Mouse (Mus musculus) intestine, embryonic 14.5 days (tissue): ENCODE measurements around the gene Slc5a1. TPM values are rescaled to one million over a fixed set of nuclear protein-coding genes. Genes with fewer than 3 reads are reported as not detected.

Source experiments
- ATAC-seq: fragments of 200-750 bp; cut with Nextera tagmentation; replicated peaks from 2 replicates; pipeline ENCODE4 v1.8.0; 2017; ENCODE audit warnings: low read depth, moderate number of reproducible peaks, moderate TSS enrichment, moderate library complexity; ENCODE audit not compliant: low FRiP score, low TSS enrichment
- DNase-seq: peaks from one replicate; pipeline ENCODE4 v3.0.0-alpha.2; 2018; ENCODE audit warnings: low spot score
- H3K27ac ChIP-seq: fragments of 300-500 bp; sonication (generic); 2 replicates; pipeline ENCODE4 v1.5.1; 2014; ENCODE audit warnings: low read depth, mild to moderate bottlenecking, control low read depth
- H3K27me3 ChIP-seq: fragments of 300-500 bp; sonication (generic); replicated peaks from 2 replicates; pipeline ENCODE4 v1.6.1; 2014; ENCODE audit warnings: low read length, control low read depth; ENCODE audit not compliant: control insufficient read depth, insufficient read depth
- H3K36me3 ChIP-seq: fragments of 300-500 bp; sonication (generic); 2 replicates; pipeline ENCODE4 v1.6.1; 2014; ENCODE audit warnings: low read length, control low read depth; ENCODE audit not compliant: control insufficient read depth, insufficient read depth
- H3K4me1 ChIP-seq: fragments of 300-500 bp; sonication (generic); replicated peaks from 2 replicates; pipeline ENCODE4 v1.6.1; 2014; ENCODE audit warnings: low read length, control low read depth, mixed read lengths; ENCODE audit not compliant: control insufficient read depth, insufficient read depth
- H3K4me2 ChIP-seq: fragments of 300-500 bp; sonication (generic); 2 replicates; pipeline ENCODE4 v1.6.1; 2014; ENCODE audit warnings: low read length
- H3K4me3 ChIP-seq: fragments of 300-500 bp; sonication (generic); 2 replicates; pipeline ENCODE4 v1.5.1; 2014; ENCODE audit warnings: low read depth, low read length, control low read depth, mixed read lengths
- H3K9ac ChIP-seq: fragments of 300-500 bp; sonication (generic); 2 replicates; pipeline ENCODE4 v1.6.1; 2014; ENCODE audit warnings: mild to moderate bottlenecking, low read length
- H3K9me3 ChIP-seq: fragments of 300-500 bp; sonication (generic); 2 replicates; pipeline ENCODE4 v1.6.1; 2016; ENCODE audit warnings: low read length, control low read depth; ENCODE audit not compliant: control insufficient read depth
- WGBS: fragments of 180-500 bp; shearing (Covaris S2); extraction: QIAGEN DNeasy Blood & Tissue Kit; methylation state at CpG from one replicate; pipeline ENCODE4 v1.1.7; 2014; 5-methylcytosine and 5-hydroxymethylcytosine counted together
- polyA plus RNA-seq: library from polyadenylated mRNA; unstranded; fragments of >200 nt; fragmentation: Nextera tagmentation; extraction: Ambion mirVana; gene quantifications from 2 replicates; pipeline ENCODE4 v1.2.1, GENCODE M21; 2014

Slc5a1 gene
- polyA plus RNA-seq = 15.1 and 17.5 TPM in 2 replicates

DNA sequence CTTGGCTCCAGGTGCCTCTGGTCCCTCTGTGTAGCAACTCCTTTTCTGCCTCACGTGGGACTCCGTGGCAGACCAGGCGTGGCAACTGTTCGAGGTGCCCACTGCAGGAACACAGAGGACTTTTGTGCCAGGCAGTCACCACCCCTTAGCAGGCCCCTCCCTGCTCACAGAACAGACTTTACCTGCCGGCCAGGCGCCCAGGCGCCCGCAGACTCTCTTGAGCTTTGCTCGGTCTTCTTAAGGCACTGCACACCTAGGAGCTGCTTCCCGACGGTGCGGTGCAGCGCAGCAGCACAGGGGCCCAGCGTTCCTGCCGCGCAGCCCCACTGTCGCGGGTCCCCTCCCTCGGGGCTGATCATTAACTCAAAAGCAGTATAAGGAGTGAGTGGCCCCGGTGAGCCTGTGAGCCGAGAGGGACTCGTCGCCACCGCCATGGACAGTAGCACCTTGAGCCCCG, at the start of gene Slc5a1:
TSS of gene Slc5a1 (plus strand) at position 195 of the 457 bp plus-strand sequence.
- Histone ChIP-seq H3K36me3 (no peaks in the 10 kb centered on the region), H3K4me1 (no peaks in the 10 kb centered on the region), H3K9ac (no peak within 1 kb of the TSS), H3K4me2 (peak within 1 kb of the TSS; percentile 39), H3K27ac (no peak within 1 kb of the TSS), H3K9me3 (no peaks in the 10 kb centered on the region), H3K27me3 (peaks cover 17% of the 10 kb centered on the region), H3K4me3 (peak within 1 kb of the TSS; percentile 23)
- peak; percentile 77 for ATAC-seq
- no peak for DNase-seq
- WGBS = 12% methylated on average over 25 of the region's 25 CpGs

DNA sequence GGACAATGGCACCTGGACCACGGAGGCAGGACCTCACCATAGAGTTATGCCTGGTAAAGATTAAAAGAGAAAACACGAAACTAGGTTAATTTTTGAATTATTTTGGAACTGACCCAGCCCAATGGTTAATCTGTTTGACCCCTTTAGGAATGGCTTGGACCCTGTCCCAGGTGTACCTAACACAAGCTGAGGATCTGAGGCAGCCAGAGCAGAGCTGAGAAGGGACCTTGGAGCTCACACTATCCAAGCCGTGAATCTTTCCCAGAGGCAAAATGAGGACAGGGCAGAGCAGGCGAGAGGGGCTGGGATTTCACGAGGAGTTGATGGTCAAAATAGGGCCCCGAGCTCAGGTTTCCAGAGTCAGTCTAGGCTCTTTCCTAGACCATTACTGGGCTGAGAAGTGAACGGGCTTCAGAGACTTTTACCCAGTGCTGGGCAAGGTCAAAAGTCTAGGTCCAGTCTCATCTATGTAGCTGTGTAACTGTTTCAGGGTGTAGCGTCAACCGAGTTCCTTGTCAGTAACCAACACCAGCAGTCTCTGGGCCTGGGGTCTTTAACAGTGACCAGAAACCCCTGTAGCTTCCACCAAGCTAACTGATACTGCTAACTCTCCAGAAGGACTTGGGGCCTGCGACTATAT, 47.8 kb upstream of the Slc5a1 start:
- H3K9ac ChIP-seq = no peak overlapping the region
- H3K4me1 ChIP-seq = no peaks in the 10 kb centered on the region
- no peaks in the 10 kb centered on the region for H3K36me3 ChIP-seq
- no peak overlapping the region for H3K27ac ChIP-seq
- no peak overlapping the region for H3K4me2 ChIP-seq
- H3K27me3 ChIP-seq = no peaks in the 10 kb centered on the region
- 80% methylated on average over 10 of the region's 10 CpGs for WGBS
- H3K9me3 ChIP-seq = no peaks in the 10 kb centered on the region
- no peak overlapping the region for H3K4me3 ChIP-seq
- ATAC-seq (no peak), DNase-seq (no peak)

- H3K4me1 ChIP-seq = no peaks in the 10 kb centered on the region
- no peak overlapping the region for H3K4me3 ChIP-seq
- H3K27me3 ChIP-seq = no peaks in the 10 kb centered on the region
- DNase-seq (no peak), ATAC-seq (no peak)
- no peak overlapping the region for H3K4me2 ChIP-seq
- no peak overlapping the region for H3K27ac ChIP-seq
- H3K9me3 ChIP-seq = no peaks in the 10 kb centered on the region
- H3K36me3 ChIP-seq = no peaks in the 10 kb centered on the region
- H3K9ac ChIP-seq = no peak overlapping the region
These were observed 33.9 kb upstream of the Slc5a1 start for GRCm38 (mm10) chr5:33070071-33070470.

- no peak overlapping the region for H3K9ac ChIP-seq
- H3K27ac ChIP-seq = no peak overlapping the region
- no peak overlapping the region for H3K4me2 ChIP-seq
- no peaks in the 10 kb centered on the region for H3K27me3 ChIP-seq
- WGBS = 52% methylated on average over 6 of the region's 6 CpGs
- DNase-seq (no peak), ATAC-seq (no peak)
- H3K4me1 ChIP-seq = no peaks in the 10 kb centered on the region
- no peaks in the 10 kb centered on the region for H3K9me3 ChIP-seq
- no peaks in the 10 kb centered on the region for H3K36me3 ChIP-seq
- no peak overlapping the region for H3K4me3 ChIP-seq
These were observed 27.4 kb upstream of the Slc5a1 start for GRCm38 (mm10) chr5:33076490-33077191.

- H3K27ac ChIP-seq = no peak overlapping the region
- DNase-seq = no peak
- no peak overlapping the region for H3K4me3 ChIP-seq
- ATAC-seq = no peak
- no peak overlapping the region for H3K9ac ChIP-seq
- H3K36me3 ChIP-seq = no peaks in the 10 kb centered on the region
- H3K4me1 ChIP-seq = no peaks in the 10 kb centered on the region
- H3K9me3 ChIP-seq = no peaks in the 10 kb centered on the region
- H3K4me2 ChIP-seq = no peak overlapping the region
- 72% methylated on average over 1 of the region's 1 CpGs for WGBS
- H3K27me3 ChIP-seq = no peaks in the 10 kb centered on the region
These were observed 21.1 kb upstream of the Slc5a1 start for GRCm38 (mm10) chr5:33082896-33083295.

GRCm38 (mm10) chr5:33084599-33084998, 19.4 kb upstream of the Slc5a1 start:
- no peak for DNase-seq
- Histone ChIP-seq H3K27ac (no peak overlapping the region), H3K4me1 (no peaks in the 10 kb centered on the region), H3K27me3 (no peaks in the 10 kb centered on the region), H3K36me3 (no peaks in the 10 kb centered on the region), H3K9ac (no peak overlapping the region), H3K4me2 (no peak overlapping the region), H3K9me3 (no peaks in the 10 kb centered on the region), H3K4me3 (no peak overlapping the region)
- no peak for ATAC-seq
- 86% methylated on average over 5 of the region's 5 CpGs for WGBS

- H3K36me3 ChIP-seq = no peaks in the 10 kb centered on the region
- H3K4me1 ChIP-seq = no peaks in the 10 kb centered on the region
- no peak overlapping the region for H3K4me3 ChIP-seq
- no peaks in the 10 kb centered on the region for H3K27me3 ChIP-seq
- no peaks in the 10 kb centered on the region for H3K9me3 ChIP-seq
- no peak overlapping the region for H3K4me2 ChIP-seq
- no peak for ATAC-seq
- DNase-seq = no peak
- 84% methylated on average over 6 of the region's 6 CpGs for WGBS
- H3K27ac ChIP-seq = no peak overlapping the region
- H3K9ac ChIP-seq = no peak overlapping the region
These were observed 12.7 kb upstream of the Slc5a1 start for GRCm38 (mm10) chr5:33091342-33091741.

DNA sequence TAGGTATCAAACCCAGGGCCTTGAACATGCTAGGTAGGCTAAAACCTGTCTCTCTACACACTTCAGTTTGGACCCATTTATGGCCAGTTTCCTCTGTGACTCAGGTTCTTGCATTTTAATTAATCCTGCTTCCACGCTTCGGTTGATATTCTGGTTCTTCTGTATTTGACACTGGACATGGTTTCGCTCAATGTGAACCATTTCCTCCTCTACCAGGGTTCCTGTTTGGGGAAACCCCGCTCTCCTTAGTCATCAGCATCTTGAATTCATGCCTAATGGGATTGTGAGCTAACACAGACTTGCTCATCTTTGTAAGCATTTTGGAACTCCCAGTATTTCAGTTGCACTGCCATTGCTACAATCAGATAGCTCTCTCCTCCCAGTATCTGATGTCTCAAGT, 8.7 kb upstream of the Slc5a1 start:
- no peak overlapping the region for H3K9ac ChIP-seq
- no peak overlapping the region for H3K4me2 ChIP-seq
- 83% methylated on average over 4 of the region's 4 CpGs for WGBS
- no peaks in the 10 kb centered on the region for H3K27me3 ChIP-seq
- DNase-seq (no peak), ATAC-seq (no peak)
- no peak overlapping the region for H3K4me3 ChIP-seq
- H3K36me3 ChIP-seq = no peaks in the 10 kb centered on the region
- H3K27ac ChIP-seq = no peak overlapping the region
- no peaks in the 10 kb centered on the region for H3K4me1 ChIP-seq
- no peaks in the 10 kb centered on the region for H3K9me3 ChIP-seq
